Mouse (Mus musculus): ENCODE measurements at regions not wholly inside any gene's neighbourhood (a gene's known extent, or its start where the extent isn't known, plus 50 kb on each side); places are given as distances from the start of the nearest gene placed in this dataset.

DNA sequence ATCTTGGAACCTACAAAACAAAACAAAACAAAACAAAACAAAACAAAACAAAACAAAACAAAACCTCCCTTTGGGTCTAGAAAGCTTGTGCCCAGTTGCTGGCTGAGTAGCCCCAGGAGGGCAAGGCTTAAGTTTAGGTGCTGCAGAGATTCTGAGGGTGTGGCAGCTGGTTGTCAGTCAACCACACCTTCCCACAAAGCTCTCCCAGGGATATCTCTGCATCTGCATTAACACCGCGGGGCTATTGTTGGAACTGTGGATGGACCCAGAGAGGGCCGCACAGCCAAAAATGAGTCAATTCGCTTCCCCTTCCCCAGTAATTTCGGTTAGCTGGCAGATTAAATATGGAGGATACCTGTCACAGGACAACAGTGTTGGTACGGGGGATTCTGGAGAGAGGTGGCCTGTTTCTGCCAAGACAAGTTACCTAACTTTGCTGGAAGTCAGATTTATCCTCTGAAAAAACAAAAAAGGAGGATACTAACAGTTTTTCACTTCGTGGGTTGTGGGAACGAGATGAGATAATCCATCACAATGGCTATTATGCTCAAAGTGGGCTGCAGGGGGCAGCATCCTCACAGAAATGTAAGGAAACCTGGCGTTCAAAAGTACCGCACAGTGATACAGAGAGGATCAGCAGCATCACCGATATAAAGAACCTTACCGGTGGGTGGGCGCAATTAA is 96.7 kb downstream of the 1500009L16Rik start:
- DNase-seq (ENCODE audit: extremely low read depth, low read depth) = peak; percentile 32

GRCm38 (mm10) chr10:83819950-83820275 is 97.2 kb downstream of the 1500009L16Rik start:
- DNase-seq (ENCODE audit: extremely low read depth, low read depth) = no peak

DNA sequence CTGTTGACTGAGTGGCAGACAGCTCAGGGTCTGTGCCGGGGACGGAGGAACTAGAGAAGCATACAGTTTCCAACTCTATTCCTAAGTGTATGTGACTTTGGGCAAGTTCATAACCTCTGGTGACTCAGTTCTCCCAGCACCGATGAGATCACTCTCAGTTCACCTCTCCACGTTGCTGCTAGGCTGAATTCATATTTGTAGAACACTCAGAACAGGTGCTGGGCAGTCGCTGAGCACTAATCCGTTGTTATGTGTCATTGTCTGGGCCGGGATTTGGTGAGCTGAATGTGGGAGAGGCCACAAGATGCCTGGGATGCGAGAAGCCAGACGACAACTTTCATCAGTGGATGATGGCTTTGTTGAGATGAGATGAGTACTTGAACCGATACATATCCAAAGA is 98.4 kb downstream of the 1500009L16Rik start:
- DNase-seq (ENCODE audit: extremely low read depth, low read depth) = no peak

GRCm38 (mm10) chr10:83826105-83826504 is 103.4 kb downstream of the 1500009L16Rik start:
- DNase-seq (ENCODE audit: extremely low read depth, low read depth) = no peak

DNA sequence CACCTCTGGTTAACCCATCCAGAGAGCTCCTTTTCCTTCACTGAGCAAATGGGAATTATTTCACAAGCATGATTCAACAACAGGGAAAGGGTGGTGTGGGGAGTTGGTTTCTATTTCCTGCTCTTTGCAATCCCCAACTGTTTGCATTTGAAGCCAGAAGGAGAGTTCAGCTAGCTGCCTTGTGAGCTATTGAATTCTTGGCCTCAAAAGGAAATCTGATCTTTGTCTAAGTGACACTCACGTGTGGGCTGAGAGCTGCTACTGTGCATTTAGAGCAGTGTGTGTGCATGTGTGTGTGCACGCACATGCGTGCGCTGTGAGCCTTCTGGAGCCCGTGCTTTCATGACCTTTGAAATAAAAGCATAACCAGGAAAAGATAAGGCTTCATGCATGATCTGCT is 113.7 kb downstream of the 1500009L16Rik start:
- DNase-seq (ENCODE audit: extremely low read depth, low read depth) = no peak

- no peak for DNase-seq (ENCODE audit: extremely low read depth, low read depth)
These were observed 117.6 kb downstream of the 1500009L16Rik start for GRCm38 (mm10) chr10:83840226-83840625.

DNA sequence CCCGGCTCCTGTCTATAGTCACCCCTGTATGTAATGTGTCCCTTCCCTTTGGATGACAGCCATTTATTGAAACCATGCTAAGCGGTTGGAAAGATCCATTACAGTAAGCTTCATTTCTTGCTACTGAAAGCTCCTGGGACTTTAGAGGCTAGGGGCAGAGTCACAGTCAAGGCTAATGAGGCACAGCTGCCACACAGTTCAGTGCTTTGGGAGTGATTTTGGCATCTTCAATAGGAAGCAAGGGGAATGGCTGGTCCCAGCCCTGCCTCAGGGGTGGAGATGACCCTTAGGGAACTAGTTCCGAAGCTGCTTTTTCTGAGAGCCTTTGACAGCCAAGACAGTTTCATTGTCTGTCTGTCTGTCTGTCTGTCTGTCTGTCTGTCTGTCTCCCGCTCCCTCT is 128.2 kb downstream of the 1500009L16Rik start:
- DNase-seq (ENCODE audit: extremely low read depth, low read depth) = no peak

DNA sequence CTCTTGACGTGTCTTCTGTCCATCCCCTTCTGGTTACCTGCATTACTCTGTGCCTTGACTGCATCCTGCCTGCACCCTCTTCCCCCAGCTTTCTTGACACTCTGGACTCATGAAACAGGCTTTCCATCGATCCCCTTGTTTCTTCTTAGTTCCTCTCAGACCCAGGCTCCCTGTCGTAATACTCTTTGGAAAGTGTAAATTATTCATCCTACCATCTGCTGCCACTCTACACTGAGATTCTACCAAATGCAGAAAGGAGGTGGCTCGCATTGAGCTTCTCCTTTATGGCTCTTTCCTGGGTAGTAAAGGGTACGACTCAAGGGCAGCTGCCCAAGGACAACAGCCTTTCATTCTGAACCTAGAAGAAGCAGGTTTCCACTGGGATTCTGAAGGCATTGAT is 129.5 kb downstream of the 1500009L16Rik start:
- no peak for DNase-seq (ENCODE audit: extremely low read depth, low read depth)

DNA sequence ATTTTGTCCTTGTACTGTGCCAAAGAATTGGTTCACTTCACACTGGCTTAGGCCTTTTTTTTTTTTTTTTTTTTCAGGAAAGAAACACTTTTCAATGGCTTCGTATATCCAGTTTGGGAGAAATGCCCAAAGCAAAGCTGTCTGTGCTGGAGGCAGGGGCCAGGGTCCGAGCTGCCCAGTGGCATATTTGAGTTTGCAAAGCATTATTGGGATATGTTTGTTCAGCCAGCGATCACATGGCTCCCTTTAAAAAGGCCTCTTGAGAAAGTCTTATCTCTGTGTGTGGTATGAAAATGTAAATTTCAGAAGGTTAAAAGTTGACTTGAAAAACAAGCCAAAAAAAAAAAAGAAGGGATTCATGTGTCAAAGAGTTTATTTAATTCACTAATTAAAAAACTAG is 130.1 kb downstream of the 1500009L16Rik start:
- DNase-seq (ENCODE audit: extremely low read depth, low read depth) = no peak

- no peak for DNase-seq (ENCODE audit: extremely low read depth, low read depth)
These were observed 135.3 kb downstream of the 1500009L16Rik start for GRCm38 (mm10) chr10:83857794-83858442.

- DNase-seq (ENCODE audit: extremely low read depth, low read depth) = no peak
These were observed 136.0 kb downstream of the 1500009L16Rik start for GRCm38 (mm10) chr10:83858689-83859088.

GRCm38 (mm10) chr10:83859633-83860032 is 137.0 kb downstream of the 1500009L16Rik start:
- DNase-seq (ENCODE audit: extremely low read depth, low read depth) = no peak

GRCm38 (mm10) chr10:83861574-83862190 is 139.0 kb downstream of the 1500009L16Rik start:
- no peak for DNase-seq (ENCODE audit: extremely low read depth, low read depth)

- DNase-seq (ENCODE audit: extremely low read depth, low read depth) = no peak
These were observed 141.9 kb downstream of the 1500009L16Rik start for GRCm38 (mm10) chr10:83864591-83864990.

GRCm38 (mm10) chr10:83865929-83866328 is 143.3 kb downstream of the 1500009L16Rik start:
- DNase-seq (ENCODE audit: extremely low read depth, low read depth) = no peak

- no peak for DNase-seq (ENCODE audit: extremely low read depth, low read depth)
These were observed 149.2 kb downstream of the 1500009L16Rik start for GRCm38 (mm10) chr10:83871736-83872400.

DNA sequence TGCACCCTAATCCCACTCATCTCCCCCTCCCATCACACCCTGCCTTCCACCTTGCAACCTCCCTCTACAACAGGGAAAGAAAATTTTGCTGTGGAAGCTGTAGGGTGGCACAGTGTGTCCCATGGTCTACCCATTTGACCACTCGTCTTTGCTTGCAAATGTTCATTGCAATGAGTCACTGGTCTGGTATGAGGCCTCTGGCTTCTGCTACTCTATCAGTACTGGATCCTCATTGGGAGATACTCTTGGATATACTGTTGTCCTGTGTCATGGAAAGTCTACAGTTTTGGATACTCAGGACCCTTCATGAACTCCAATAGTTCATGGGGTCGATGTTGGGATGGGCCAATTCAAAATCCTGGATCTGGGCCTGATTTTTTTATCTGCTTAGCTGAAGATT is 156.1 kb downstream of the 1500009L16Rik start:
- DNase-seq (ENCODE audit: extremely low read depth, low read depth) = no peak

DNA sequence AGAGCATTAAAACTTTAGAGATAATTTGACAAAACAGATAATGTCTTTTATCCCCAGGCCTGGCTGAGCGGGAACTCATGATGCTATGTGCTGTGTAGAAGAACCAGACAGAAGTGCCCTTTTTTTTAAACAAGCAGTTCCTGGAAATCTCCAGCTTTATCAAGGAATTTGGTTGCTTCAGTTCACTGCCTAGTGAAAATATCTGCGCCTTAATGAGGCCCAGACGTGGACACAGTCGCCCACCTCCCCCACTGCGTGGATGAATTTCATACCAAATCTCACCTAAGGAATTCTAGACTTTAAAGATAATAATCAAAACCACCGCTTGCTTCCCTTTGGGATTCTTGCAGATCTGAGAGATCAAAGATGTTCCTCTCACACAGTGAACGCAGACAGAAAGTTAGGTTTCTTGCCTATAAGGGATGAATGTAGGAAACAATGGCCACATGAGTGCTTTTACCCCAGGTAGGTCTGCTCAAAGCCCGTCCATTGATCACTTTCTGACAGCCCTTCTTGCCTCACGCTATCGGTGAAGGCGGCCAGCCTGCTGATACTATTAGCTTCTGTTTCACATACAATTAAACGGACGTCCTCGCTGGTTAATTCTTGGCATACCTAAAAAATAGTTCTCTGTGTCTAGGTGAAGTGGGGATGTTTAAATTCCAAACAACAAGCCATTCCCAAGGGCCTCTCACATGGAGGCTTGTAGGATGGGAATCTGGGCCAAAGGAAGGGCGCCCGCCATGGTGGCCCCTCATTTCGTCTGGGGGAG is 159.6 kb downstream of the 1500009L16Rik start:
- no peak for DNase-seq (ENCODE audit: extremely low read depth, low read depth)

- no peak for DNase-seq (ENCODE audit: extremely low read depth, low read depth)
These were observed 160.2 kb downstream of the 1500009L16Rik start for GRCm38 (mm10) chr10:83882891-83883185.

DNA sequence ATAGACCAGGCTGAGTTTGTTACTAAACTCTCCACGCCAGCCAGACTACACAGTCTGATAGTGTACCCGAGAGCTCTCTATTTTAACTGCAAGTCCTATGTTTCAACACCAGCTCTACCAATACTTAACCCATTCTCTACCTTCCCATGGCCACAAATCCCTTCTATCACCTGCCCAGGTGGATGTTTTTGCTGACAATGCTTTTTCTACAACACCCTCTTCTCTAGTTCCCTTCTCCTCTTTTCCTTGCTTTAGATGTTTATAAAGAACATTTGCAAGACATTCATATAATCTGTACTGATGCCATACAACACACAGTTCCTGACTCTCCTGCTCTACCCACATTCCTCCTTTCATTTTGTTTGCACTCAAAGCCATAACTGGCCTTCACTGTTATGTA is 161.9 kb downstream of the 1500009L16Rik start:
- no peak for DNase-seq (ENCODE audit: extremely low read depth, low read depth)

DNA sequence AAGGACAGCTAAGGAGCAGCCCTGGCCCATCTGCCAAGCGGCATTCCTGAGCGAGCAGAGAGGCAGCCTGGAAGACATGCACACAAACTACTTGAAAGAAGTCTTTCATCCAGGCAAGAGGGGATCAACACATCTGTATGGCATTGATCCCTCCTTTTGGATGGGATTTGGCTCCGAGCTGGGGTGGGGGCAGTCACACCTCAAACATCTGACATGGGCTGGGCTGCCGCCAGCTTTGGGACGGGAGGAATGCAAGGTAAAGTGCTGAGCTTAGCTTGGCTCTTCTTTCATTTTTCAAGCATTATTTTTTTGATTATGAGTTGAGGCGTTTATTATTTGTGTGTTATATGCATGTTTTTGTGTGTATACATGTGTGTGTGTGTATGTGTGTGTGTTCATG is 165.9 kb downstream of the 1500009L16Rik start:
- no peak for DNase-seq (ENCODE audit: extremely low read depth, low read depth)

- no peak for DNase-seq (ENCODE audit: extremely low read depth, low read depth)
These were observed 173.1 kb downstream of the 1500009L16Rik start for GRCm38 (mm10) chr10:83895741-83896150.

Data from MEL-GATA-1-ER (cell line).